Mouse (Mus musculus) heart, adult 8-10 months (tissue): ENCODE measurements around the gene Eral1. TPM values are rescaled to one million over a fixed set of nuclear protein-coding genes. Genes with fewer than 3 reads are reported as not detected.

ENCODE experiments used
- DNase-seq: peaks from one replicate; pipeline ENCODE4 v3.0.0; 2022; ENCODE audit warnings: low spot score
- microRNA-seq: library from miRNA; unstranded; fragments of <30 nt; microRNA quantifications from one replicate; pipeline ENCODE4 v1.2.0, GENCODE M21; 2022
- total RNA-seq, 4 experiments: library from RNA; stranded (reverse); gene quantifications; 2 replicates each; pipeline ENCODE4 v1.2.4; 2022

Eral1 gene
- total RNA-seq, 4 experiments from 2014 or later: 25.9 to 31.5 (median 28.5) TPM

- peak; percentile 42 for DNase-seq
Observed at GRCm38 (mm10) chr11:78037831-78038752, 42.1 kb downstream of the Eral1 start, which contains the start of gene Flot2. TSS of gene Flot2 (plus strand) at chr11:78037931.

- DNase-seq: no peak
Observed at GRCm38 (mm10) chr11:78036791-78037190, 43.4 kb downstream of the Eral1 start.

- DNase-seq: no peak
Observed at GRCm38 (mm10) chr11:78033931-78034617, 46.1 kb downstream of the Eral1 start.

GRCm38 (mm10) chr11:78032809-78033195 is 47.4 kb downstream of the Eral1 start:
- DNase-seq: no peak

- peak; percentile 92 for DNase-seq
Observed at GRCm38 (mm10) chr11:78031947-78032808, 48.0 kb downstream of the Eral1 start, which contains the start of gene Dhrs13. TSS of gene Dhrs13 (plus strand) at chr11:78032280.

GRCm38 (mm10) chr11:78031389-78031788 is 48.8 kb downstream of the Eral1 start:
- no peak for DNase-seq

- DNase-seq: no peak
Observed at GRCm38 (mm10) chr11:78030600-78030999, 49.6 kb downstream of the Eral1 start.

- no peak for DNase-seq
Observed at GRCm38 (mm10) chr11:78029240-78029639, 50.9 kb downstream of the Eral1 start.

GRCm38 (mm10) chr11:78023607-78024006 is 56.6 kb downstream of the Eral1 start:
- DNase-seq: no peak

Small RNA genes lying within 50 kb of the gene (microRNA-seq; reads per million reads assigned to microRNA genes)
- gene Mir144 (74.2 reads per million, percentile 54 among the genes with 10 or more reads in this experiment), gene Mir451a (not detected), gene Mir451b (not detected)

Other genes with a start within 250 kb of the Eral1 start
- under 1 TPM; 0.43 to 0.82 (median 0.59) TPM for gene Pipox, start 186.3 kb downstream of the Eral1 start, total RNA-seq
- under 1 TPM; 0.19 to 0.84 (median 0.52) TPM for gene Sez6, start 149.6 kb downstream of the Eral1 start, total RNA-seq
- gene Phf12, start 97.6 kb downstream of the Eral1 start, total RNA-seq: 10 to 100 TPM; 24.8 to 27.5 (median 26.0) TPM
- 1 to 10 TPM; 2.8 to 5.1 (median 4.2) TPM for gene Dhrs13, start 48.1 kb downstream of the Eral1 start, total RNA-seq
- gene Flot2, start 42.5 kb downstream of the Eral1 start, total RNA-seq: 10 to 100 TPM; 53.5 to 62.6 (median 56.4) TPM
- 10 to 100 TPM; 10.1 to 14.1 (median 12.5) TPM for gene Fam222b, start 14.3 kb upstream of the Eral1 start, total RNA-seq
- gene Traf4, start 85.2 kb upstream of the Eral1 start, total RNA-seq: 1 to 10 TPM; 3.4 to 4.3 (median 3.7) TPM
- gene Nek8, start 96.3 kb upstream of the Eral1 start, total RNA-seq: 1 to 10 TPM; 2.0 to 3.2 (median 2.3) TPM
- gene Tlcd1, start 96.3 kb upstream of the Eral1 start, total RNA-seq: 1 to 10 TPM; 2.9 to 7.1 (median 5.0) TPM
- 100 to 1,000 TPM; 760 to 870 (median 833) TPM for gene Rpl23a, start 103.2 kb upstream of the Eral1 start, total RNA-seq
- 1 to 10 TPM; 6.8 to 8.7 (median 8.1) TPM for gene Rab34, start 108.0 kb upstream of the Eral1 start, total RNA-seq
- gene Proca1, start 113.0 kb upstream of the Eral1 start, total RNA-seq: 1 to 10 TPM in 2 of 4 experiments, under 1 TPM in 2; 0.62 to 1.6 (median 0.98) TPM
- 10 to 100 TPM; 49.8 to 58.7 (median 53.6) TPM for gene Sdf2, start 165.4 kb upstream of the Eral1 start, total RNA-seq
- gene Supt6, start 165.6 kb upstream of the Eral1 start, total RNA-seq: 10 to 100 TPM; 32.6 to 33.8 (median 32.7) TPM
- 100 to 1,000 TPM; 201 to 242 (median 210) TPM for gene 2610507B11Rik, start 181.4 kb upstream of the Eral1 start, total RNA-seq
- gene BC030499, start 210.5 kb upstream of the Eral1 start, total RNA-seq: 1 to 10 TPM in 1 of 4 experiments, under 1 TPM in 3; 0.38 to 1.3 (median 0.61) TPM
- gene Spag5, start 221.1 kb upstream of the Eral1 start, total RNA-seq: under 1 TPM; 0.31 to 0.57 (median 0.46) TPM
- 1 to 10 TPM in 3 of 4 experiments, under 1 TPM in 1; 0.75 to 1.8 (median 1.3) TPM for gene Aldoc, start 242.6 kb upstream of the Eral1 start, total RNA-seq
- gene Pigs, start 248.0 kb upstream of the Eral1 start, total RNA-seq: 10 to 100 TPM; 24.6 to 27.1 (median 25.1) TPM